Mouse (Mus musculus) monocyte, adult 5-6 weeks (primary cell): Measurements from ENCODE around the gene Gm14412. TPM values are rescaled to one million over a fixed set of nuclear protein-coding genes. Genes with fewer than 3 reads are reported as not detected.
A peak's percentile ranks its signal among the peaks of the same experiment; 100 is the strongest.
"Not testable (repeated sequence)": the region's sequence is repeated elsewhere in the genome, so short reads cannot be mapped to it uniquely, and the experiment has no call there.

ENCODE experiments used
- ATAC-seq: fragments of 153-309, 156-312 bp; replicated peaks from 2 replicates; pipeline ENCODE4 v1.8.0; 2017; ENCODE audit warnings: mild to moderate bottlenecking; ENCODE audit not compliant: low TSS enrichment, insufficient number of reproducible peaks, severe bottlenecking, poor library complexity, low FRiP score
- total RNA-seq: library from RNA; stranded (forward); fragments of 200-1000, 200-491, 200-594 nt; gene quantifications from 3 replicates; pipeline ENCODE4 v1.2.3, GENCODE M21; 2017

The Gm14412 gene
- total RNA-seq: not detected in 3 replicates

GRCm38 (mm10) chr2:177324257-177324733 is at the start of gene Gm14412:
Gene Gm14412, minus strand, starts transcription at chr2:177324307.
- ATAC-seq: not testable (repeated sequence)

DNA sequence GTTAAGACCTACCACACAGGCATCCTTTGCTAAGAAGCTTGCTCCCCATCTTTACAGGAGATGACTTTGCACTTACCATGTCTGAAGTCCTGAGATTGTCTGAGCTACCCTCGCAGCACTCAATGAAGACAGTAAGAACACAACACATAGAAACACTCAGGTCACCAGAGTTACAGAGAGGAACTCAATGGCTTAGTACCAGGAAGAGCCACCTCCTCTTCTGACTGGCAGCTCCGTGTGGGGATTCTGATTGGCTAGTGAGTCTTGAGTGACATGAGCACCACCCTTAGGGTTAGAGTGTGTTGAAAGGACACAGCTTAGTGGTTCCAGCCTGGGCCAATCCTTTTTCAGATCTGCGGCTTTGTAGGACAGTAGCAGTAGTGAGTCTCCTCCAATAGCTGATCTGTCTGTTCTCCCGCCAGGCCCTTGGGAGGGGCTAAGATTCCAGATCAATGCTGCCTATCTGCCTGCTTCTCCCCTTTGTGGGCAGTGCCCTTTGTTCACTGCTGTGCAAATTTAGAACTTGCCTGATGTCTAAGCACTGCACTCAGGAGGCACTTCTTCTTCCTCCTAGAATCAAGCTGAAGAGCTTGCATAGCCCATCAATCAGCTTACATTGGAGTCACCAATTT is 5.7 kb upstream of the Gm14412 start:
- ATAC-seq: not testable (repeated sequence)

DNA sequence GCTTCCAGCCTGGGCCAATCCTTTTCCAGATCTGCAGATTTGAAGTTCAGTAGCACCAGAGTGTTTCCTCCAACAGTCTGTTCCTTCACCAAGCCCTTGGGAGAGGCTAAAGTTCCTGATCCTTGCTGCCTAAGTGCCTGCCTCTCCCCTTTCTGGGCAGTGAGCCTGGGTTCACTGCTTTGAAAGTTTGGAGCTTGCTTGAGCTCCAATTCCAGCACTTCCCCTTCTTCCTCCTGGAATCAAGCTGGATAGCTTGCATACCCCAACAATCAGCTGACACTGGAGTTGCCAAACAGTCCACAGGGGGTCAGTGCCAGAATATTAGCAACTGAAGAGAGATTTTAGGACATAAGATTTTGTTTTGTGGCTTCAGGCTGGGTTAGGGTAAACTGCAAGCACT is 2.7 kb downstream of the Gm14412 start:
- ATAC-seq: not testable (repeated sequence)

GRCm38 (mm10) chr2:177320786-177321320 is 3.3 kb downstream of the Gm14412 start:
- ATAC-seq: not testable (repeated sequence)

DNA sequence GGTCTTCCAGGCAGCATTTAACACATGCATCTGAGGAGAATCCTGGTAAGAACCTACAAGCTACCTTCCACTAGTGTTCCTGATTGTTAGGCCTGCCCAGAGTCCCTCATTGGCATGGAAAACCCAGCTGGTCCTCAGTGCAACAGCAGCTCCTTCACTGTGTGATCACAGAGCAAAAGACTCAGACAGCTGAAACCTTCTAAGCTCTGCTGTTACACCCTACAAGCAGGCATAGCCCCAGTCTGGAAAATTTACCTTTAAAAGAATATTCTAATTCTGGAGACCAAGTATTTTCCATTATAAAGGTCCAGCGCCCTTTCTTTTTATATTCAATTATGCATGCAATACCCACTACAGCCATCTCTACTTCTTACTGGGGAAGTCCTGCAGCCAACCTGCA is 5.1 kb downstream of the Gm14412 start:
- ATAC-seq: no peak

GRCm38 (mm10) chr2:177309627-177310026 is 14.5 kb downstream of the Gm14412 start:
- not testable (repeated sequence) for ATAC-seq

DNA sequence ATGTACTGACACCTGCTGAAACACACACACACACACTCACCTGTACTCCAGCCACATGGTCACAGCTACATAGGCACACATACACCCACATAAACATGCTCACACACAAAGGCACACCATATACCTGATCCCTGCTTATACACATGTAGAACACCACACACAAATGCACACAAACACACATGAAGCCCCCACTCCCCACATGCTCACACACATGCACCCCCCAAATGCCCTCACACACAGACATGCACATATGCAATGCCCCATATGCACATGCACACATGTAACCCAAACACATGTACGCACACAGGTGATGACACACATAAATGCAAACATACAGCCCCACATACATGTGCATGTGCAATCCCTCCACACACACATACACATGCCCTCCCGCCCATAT is 19.1 kb downstream of the Gm14412 start:
- 0 out of 2 replicates have a peak, but pooled peaks have one; percentile 63 for ATAC-seq

GRCm38 (mm10) chr2:177283701-177284100 is 40.4 kb downstream of the Gm14412 start:
- ATAC-seq: not testable (repeated sequence)

DNA sequence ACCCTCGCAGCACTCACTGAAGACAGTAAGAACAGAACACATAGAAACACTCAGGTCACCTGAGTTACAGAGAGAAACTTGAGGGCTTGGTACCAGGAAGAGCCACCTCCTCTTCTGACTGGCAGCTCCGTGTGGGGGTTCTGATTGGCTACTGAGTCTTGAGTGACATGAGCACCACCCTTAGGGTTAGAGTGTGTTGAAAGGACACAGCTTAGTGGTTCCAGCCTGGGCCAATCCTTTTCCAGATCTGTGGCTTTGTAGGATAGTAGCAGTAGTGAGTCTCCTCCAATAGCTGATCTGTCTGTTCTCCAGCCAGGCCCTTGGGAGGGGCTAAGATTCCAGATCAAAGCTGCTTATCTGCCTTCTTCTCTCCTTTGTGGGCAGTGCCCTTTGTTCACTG is 46.4 kb downstream of the Gm14412 start:
- not testable (repeated sequence) for ATAC-seq

GRCm38 (mm10) chr2:177272237-177272636 is 51.9 kb downstream of the Gm14412 start:
- not testable (repeated sequence) for ATAC-seq

GRCm38 (mm10) chr2:177266936-177267335 is 57.2 kb downstream of the Gm14412 start, which contains the start of gene Gm14409:
Gene Gm14409, minus strand, starts transcription at chr2:177267036.
- not testable (repeated sequence) for ATAC-seq

Other genes with a start within 250 kb of the Gm14412 start
- 0.78 TPM in 1 of 3 replicates, not detected in the others for gene Gm14401, start 250.0 kb downstream of the Gm14412 start, total RNA-seq
- 2.3 to 7.2 TPM (median 5.3 TPM) in 3 replicates for gene Gm14410, start 117.9 kb downstream of the Gm14412 start, total RNA-seq
- not detected in 3 replicates for gene Gm14409, start 57.3 kb downstream of the Gm14412 start, total RNA-seq
- gene Gm14418, start 74.0 kb upstream of the Gm14412 start, total RNA-seq: not detected in 3 replicates
- gene Zfp970, start 140.4 kb upstream of the Gm14412 start, total RNA-seq: 1.8 to 6.7 TPM (median 5.1 TPM) in 3 replicates
- 1.3 to 1.9 TPM in 2 of 3 replicates, not detected in the other for gene Gm14403, start 173.9 kb upstream of the Gm14412 start, total RNA-seq